Mouse (Mus musculus) left cerebral cortex, adult 18-20 months (tissue): ENCODE results near the gene Rora. TPM values are rescaled to one million over a fixed set of nuclear protein-coding genes. Genes with fewer than 3 reads are reported as not detected.

Experiments
- DNase-seq, 2 experiments: peaks; one replicate each; pipeline ENCODE4 v3.0.0; 2021 to 2022; ENCODE audit warnings: low spot score in 2 of 2, mixed read lengths in 1 of 2
- total RNA-seq, 2 experiments: library from RNA; stranded (reverse); gene quantifications; 2 replicates each; pipeline ENCODE4 v1.2.3; 2021

Rora gene
- total RNA-seq, 2 experiments from 2014 or later, result 66.0 to 72.4 TPM

DNA sequence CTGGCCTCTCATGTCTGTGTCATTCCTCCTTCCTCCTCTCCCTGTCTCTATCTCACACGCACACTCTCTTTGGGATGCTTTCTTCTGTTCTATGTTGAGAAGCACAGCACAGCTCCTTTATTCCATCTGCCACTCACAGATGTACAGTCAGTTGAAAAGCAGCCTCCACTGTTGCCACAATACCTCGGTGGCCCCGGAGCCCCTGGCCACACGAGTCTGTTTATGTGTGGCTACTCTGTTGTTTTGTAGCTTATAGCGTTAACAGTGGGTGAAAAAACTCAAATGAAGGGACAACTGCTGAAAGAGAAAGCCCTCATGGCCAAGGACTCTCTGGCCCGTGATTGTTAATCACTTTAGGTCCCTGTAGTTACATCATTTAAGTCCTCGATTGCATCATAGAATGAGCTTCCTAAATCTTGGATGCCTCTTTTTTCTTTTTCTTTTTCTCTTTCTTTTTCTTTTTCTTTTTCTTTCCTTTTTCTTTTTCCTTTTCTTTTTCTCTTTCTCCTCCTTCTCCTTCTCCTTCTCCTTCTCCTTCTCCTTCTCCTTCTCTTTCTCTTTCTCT lies 336.4 kb downstream of the Rora start:
- DNase-seq, result no peak

- DNase-seq, result no peak
These were observed 340.3 kb downstream of the Rora start for GRCm38 (mm10) chr9:68993881-68994280.

DNA sequence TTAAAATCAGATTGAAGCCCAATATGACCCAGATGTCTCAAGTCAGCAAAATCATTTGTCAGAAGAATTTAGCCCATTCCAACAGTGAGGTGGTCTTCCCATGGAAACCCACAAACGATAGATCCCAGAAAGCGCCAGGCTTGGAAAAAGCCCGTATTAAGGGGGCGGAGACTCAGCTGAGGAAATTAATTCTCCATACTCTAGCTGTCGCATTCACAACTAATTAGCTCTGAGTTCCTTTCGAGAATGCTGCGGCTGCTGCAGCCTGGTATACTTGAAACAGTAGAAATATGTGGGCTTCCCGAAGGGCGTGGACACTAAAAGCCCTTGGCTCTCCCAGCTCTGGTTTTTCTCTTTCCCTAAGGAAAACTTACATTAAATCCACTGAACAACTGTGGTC lies 345.4 kb downstream of the Rora start:
- no peak for DNase-seq

- DNase-seq, result no peak
These were observed 350.9 kb downstream of the Rora start for GRCm38 (mm10) chr9:69004514-69004913.

- DNase-seq, result no peak
These were observed 353.1 kb downstream of the Rora start for GRCm38 (mm10) chr9:69006666-69007065.

- DNase-seq, result no peak
These were observed 355.1 kb downstream of the Rora start for GRCm38 (mm10) chr9:69008706-69009105.

- DNase-seq, result no peak
These were observed 357.3 kb downstream of the Rora start for GRCm38 (mm10) chr9:69010886-69011285.

GRCm38 (mm10) chr9:69013186-69013715 lies 359.7 kb downstream of the Rora start:
- no peak for DNase-seq

DNA sequence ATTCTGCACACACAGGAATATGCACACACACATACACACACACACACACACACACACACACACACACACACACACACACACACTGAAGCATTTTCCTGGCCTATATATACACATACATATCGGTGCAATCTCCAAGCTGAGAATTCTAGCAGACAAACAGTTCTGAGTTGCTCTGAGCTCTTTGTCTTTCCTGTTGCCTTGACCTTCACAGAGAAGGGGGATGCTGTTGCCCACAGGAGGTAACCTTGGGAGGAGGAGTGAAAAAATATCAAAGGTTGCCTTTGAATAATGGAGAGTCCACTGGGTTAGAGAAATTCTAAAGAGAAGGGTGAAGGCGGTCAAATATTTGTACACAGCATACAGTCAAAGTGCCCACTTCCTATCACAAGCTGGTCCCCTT lies 360.6 kb downstream of the Rora start:
- DNase-seq, result no peak

- no peak for DNase-seq
These were observed 366.8 kb downstream of the Rora start for GRCm38 (mm10) chr9:69020381-69020780.

DNA sequence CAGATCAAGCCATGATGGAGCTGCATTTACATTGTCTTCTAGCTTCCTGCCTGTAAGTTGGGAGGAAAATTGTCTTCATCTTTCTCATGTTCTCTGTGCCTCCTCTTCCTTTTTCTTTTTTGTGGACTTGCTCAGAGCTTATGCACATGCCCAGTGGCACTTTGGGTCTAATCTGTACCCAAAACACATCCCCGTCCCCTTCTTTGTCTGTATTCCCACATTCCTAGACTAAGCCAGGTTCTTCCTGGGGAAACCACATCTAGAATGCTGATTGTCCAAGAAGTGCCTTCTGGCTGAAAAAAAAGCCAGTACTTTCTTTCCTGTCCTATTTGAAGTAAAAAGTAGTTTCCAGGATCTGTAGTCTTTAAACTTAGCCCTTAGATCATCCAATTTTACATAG lies 367.9 kb downstream of the Rora start:
- DNase-seq, result no peak

DNA sequence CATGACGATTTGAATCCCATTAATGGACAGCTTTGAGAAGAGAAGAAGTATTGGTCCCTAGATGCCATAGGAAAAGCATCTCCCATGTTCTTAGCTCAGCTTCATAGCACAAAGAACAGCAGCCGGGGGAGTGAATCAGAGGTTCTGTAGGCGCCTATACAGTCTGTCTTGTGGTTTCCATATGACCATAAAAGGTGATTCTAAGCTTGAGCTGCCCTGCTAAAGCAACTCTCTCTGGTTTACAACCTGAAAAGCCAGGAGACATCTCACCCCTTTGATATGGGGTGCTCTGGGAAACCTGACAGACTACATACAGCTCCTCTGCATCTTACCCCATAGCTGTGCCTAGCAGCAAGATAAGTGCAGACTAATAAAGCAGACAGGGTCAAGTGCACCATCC lies 369.7 kb downstream of the Rora start:
- no peak for DNase-seq

DNA sequence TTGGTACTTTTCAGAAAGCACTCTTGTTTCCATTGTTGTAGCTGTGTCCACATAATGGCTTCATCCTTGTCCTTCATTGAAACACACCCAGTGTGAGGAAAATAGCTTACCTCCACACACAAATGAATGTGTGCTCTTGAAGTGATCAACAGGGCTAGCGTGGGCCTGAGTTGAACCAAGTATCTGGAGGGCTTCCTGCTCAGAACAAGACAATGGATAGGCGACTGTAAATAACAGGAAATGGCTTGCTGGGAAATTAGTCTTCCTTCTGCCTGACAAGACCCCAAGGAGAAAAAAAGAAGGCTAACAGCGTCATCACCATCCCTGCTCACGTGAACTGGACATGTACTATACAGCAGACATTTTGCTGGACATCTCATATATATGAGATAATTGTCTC lies 374.6 kb downstream of the Rora start:
- no peak for DNase-seq

GRCm38 (mm10) chr9:69034301-69034871 lies 380.8 kb downstream of the Rora start:
- no peak for DNase-seq

DNA sequence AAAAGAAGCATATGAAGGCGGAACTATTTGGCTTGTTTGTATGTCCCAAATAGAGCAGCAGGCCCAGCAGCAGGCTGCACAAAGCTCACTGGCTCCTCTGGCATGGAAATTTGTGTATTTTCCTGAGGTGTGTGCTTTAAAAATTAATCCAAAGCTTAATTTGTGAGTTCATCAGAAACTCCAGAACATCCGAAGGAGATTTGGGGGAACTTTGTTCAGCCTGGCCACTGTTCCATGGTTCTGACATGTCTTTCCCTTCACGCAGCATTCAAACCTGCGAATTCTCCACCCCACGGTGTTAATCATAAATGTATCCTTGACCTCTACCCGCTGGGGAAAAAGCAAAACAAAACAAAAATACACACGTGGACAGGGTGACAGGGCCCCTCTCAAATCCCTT lies 381.9 kb downstream of the Rora start:
- DNase-seq, result no peak

DNA sequence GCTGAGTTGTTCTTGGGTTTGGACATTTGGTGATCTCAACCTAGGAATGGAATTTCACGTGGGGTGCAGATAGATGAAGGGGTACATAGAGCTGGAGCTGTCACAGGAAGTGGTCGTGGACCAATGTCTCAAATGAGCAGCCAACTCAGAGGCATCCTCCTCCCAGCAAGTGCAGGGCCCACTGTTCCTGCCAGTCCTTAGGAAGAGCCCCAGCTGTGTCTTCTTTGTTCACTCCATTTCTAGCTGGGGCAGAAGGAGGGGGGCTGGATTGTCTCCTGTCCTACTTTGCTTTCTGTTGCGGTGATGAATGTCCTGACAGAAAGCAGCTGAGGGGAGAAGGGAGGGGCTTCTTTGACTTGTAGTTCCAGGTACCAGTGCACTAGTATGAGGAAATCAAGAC lies 382.7 kb downstream of the Rora start:
- no peak for DNase-seq

DNA sequence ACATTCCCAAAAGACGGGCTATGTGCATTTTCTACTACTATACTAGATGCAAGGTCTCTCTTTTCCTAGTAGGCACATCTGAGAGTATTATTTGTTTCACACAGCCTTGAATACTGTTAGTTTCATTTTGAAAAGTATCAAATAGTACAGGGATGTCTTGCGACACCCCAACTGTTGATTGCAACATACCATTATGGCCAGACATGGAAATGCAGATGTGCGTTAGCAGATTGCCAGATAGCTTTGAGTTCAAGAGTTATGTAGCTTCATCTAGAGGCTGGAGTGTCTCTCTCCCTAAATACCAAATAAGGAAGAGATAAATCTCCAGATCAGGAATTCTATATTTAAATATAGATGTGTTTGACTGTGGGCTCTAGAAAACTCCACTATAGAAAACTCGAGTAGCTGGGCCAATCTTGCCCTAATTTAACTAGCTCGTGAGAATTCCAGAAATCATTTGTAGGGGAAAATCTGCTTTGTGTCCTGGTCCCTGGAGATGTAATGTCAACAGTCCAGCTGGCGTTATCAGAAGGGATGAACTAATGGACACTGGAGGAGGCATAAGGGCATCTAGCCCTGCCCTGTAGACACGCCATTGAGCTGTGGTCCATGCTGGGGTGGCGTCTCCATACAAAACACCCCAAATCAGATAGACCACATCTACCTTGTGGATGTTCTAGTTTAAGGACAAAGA lies 390.5 kb downstream of the Rora start:
- no peak for DNase-seq

- DNase-seq, result no peak
These were observed 391.1 kb downstream of the Rora start for GRCm38 (mm10) chr9:69044614-69045133.

DNA sequence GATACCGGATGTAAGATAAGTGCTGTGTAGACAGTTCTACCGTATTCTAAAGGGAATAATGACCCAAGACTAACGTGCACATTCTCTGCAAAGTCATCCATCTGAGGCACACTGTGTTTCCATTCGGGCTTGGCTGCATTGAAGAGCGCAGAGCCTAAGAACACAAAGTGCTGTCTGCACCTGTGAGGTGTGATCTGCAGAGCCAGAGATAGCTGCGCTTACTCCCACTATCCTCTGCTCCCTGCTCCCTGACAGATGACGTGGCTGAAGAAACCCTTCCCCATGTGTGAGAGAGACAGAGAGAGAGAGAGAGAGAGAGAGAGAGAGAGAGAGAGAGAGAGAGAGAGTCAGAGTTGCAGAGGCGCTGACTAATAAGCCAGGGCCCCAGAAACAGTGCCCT lies 392.3 kb downstream of the Rora start:
- no peak for DNase-seq

DNA sequence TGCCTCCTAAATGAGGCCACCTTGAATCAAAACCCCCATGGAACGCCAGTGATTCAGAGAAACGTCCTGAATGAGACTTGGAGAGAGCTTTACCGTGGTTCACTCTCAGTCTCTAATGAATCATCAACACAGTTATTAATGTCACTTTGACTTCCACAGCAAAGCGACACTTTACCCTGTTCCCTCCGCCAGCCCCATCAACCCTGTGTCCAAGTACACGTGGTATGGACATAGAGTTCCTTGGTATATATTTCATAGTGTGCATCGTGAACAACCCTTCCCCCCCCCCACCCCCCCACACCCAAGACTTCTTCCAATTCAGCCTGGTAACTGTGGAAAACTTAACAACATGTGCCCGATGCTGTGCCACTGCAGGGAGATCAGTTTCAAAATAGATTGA lies 397.3 kb downstream of the Rora start:
- DNase-seq, result no peak

GRCm38 (mm10) chr9:69051890-69052289 lies 398.3 kb downstream of the Rora start:
- DNase-seq, result no peak

DNA sequence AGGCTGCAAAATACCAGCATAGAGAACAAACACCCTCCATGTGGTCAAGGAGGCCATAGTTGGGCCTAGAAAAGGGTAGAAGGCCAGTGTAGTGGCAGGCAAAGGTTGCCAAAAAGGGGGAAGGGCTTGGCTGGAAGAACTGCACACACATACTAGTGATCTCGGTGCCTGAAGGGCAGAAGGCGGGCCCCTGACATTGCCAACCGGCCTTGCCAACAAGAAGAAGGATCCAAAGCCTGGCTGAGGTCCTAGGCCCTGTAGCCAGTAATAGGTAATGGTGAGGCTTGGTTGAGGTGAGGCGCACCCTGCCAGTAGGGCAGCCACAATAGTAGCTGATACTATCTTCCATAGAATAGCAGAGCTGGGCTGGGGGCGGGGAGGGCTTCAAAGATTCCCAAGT lies 401.7 kb downstream of the Rora start:
- no peak for DNase-seq
